ENCODE assay signal across 14 mouse cellular contexts in the genomic region with DNA sequence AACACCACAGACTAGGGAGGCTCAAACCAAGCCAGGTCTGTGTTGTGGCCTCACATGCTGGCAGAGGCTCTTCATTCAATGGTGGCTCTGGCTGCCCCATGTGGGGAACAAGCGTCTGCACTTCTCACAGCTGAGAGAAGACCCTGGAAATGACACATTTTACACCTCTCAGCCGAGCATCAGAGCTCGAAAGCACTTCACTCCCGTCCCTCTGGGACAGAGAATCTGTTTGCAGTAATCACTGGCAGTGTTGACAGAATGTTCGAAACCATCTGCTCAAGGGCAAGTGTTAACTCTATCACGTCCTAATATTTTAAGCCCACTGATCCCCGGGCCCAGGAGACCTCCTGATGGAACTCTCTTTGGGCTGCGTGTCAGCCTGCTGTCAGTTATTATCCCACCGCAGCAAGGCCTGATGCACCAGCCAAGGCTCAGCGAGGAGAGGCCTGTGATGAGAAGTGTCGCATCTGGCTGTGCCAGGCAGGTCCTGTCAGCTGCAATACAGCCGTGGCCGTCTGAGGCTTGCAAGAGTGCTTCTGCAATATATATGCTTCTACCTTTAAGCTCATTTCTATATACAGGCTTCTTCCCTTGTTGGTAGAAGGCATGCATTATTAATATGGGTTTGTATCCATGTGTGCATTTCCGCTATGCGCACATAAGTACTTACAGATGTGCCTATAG.
DNase-seq lines count a peak whose midpoint lies in the region; ATAC-seq lines count a peak whose summit lies in the region.
"Had no signal": no experiment of that assay in that cellular context is flagged by ENCODE, and none has a peak within 500 bp of the region (broad histone marks: within the 10 kb centered on the region; RNA-seq: fewer than 3 reads in every experiment).

No protein-coding gene starts in this region.

- DNase-seq in forebrain, embryonic 11.5 days (ENCODE audit: low spot score), result peak; percentile 54
- DNase-seq in forebrain, embryonic 10.5 days (ENCODE audit: extremely low spot score, low spot score), result no peak
- DNase-seq in hindbrain, embryonic 10.5 days (ENCODE audit: low spot score), result peak; percentile 47
- DNase-seq in mesoderm, embryonic 11.5 days (ENCODE audit: low read depth, low spot score), result peak; percentile 47
- DNase-seq in retina, embryonic 14.5 days (ENCODE audit: low spot score), result peak; percentile 72
- DNase-seq in gastrocnemius, postnatal 36 days, result no peak
- DNase-seq in adrenal gland, postnatal 36 days, result no peak
- DNase-seq: kidney, adult 11 months; spleen, adult 18-20 months had no signal

- H3K4me3 ChIP-seq in forebrain, embryonic 11.5 days (ENCODE audit: low read depth, low read length), result no peak overlapping the region
- H3K4me3 ChIP-seq in forebrain, embryonic 10.5 days, result no peak overlapping the region
- H3K4me3 ChIP-seq in hindbrain, embryonic 10.5 days, result no peak overlapping the region
- no peak overlapping the region for H3K4me3 ChIP-seq in kidney, embryonic 15.5 days (replicated peaks)
- H3K4me3 ChIP-seq: heart, embryonic 12.5 days; layer of hippocampus, adult 2 months; lung, embryonic 15.5 days had no signal

- ATAC-seq in forebrain, embryonic 11.5 days (replicated peaks; ENCODE audit: low FRiP score), result peak; percentile 56; the same call in 1 of the 2 replicates
- ATAC-seq in kidney, embryonic 15.5 days (replicated peaks; ENCODE audit: low FRiP score), result no peak
- ATAC-seq: activated CD4-positive, CD25-positive, alpha-beta regulatory T cell, adult 4 months had no signal

- H3K36me3 ChIP-seq in forebrain, embryonic 11.5 days (ENCODE audit: control insufficient read depth, insufficient read depth, low read length), result no peaks in the 10 kb centered on the region
- no peaks in the 10 kb centered on the region for H3K36me3 ChIP-seq in forebrain, embryonic 10.5 days (replicated peaks)
- no peaks in the 10 kb centered on the region for H3K36me3 ChIP-seq in hindbrain, embryonic 10.5 days
- no peaks in the 10 kb centered on the region for H3K36me3 ChIP-seq in kidney, embryonic 15.5 days
- H3K36me3 ChIP-seq: heart, embryonic 12.5 days; lung, embryonic 15.5 days had no signal

- no peaks in the 10 kb centered on the region for H3K4me1 ChIP-seq in forebrain, embryonic 11.5 days (replicated peaks; ENCODE audit: control insufficient read depth, insufficient read depth, low read length)
- H3K4me1 ChIP-seq in forebrain, embryonic 10.5 days, result peaks cover 21% of the 10 kb centered on the region
- H3K4me1 ChIP-seq in hindbrain, embryonic 10.5 days (replicated peaks), result peaks cover 30% of the 10 kb centered on the region
- H3K4me1 ChIP-seq in kidney, embryonic 15.5 days, result no peaks in the 10 kb centered on the region
- H3K4me1 ChIP-seq: lung, embryonic 15.5 days had no signal

- 67% methylated on average over 15 of the region's 15 CpGs for WGBS in forebrain, embryonic 11.5 days
- WGBS in forebrain, embryonic 10.5 days, result 75% methylated on average over 15 of the region's 15 CpGs
- WGBS in hindbrain, embryonic 10.5 days, result 49% methylated on average over 15 of the region's 15 CpGs
- WGBS in kidney, embryonic 15.5 days, result 23% methylated on average over 15 of the region's 15 CpGs

- intact Hi-C loops in gastrocnemius, postnatal 36 days (cut with DNase I), result no loop called here

- H3K4me2 ChIP-seq in forebrain, embryonic 11.5 days (ENCODE audit: low read depth, low read length, severe bottlenecking), result no peak overlapping the region
- H3K4me2 ChIP-seq in kidney, embryonic 15.5 days, result no peak overlapping the region
- H3K4me2 ChIP-seq: heart, embryonic 12.5 days; lung, embryonic 15.5 days had no signal

- H3K9me3 ChIP-seq in forebrain, embryonic 11.5 days (ENCODE audit: control insufficient read depth, low read length), result no peaks in the 10 kb centered on the region
- H3K9me3 ChIP-seq in forebrain, embryonic 10.5 days, result no peaks in the 10 kb centered on the region
- H3K9me3 ChIP-seq in hindbrain, embryonic 10.5 days, result no peaks in the 10 kb centered on the region
- no peaks in the 10 kb centered on the region for H3K9me3 ChIP-seq in kidney, embryonic 15.5 days (replicated peaks)
- H3K9me3 ChIP-seq: heart, embryonic 12.5 days; lung, embryonic 15.5 days had no signal

- H3K9ac ChIP-seq in forebrain, embryonic 11.5 days (ENCODE audit: low read length), result no peak overlapping the region
- H3K9ac ChIP-seq in kidney, embryonic 15.5 days, result no peak overlapping the region
- H3K9ac ChIP-seq: heart, embryonic 12.5 days; lung, embryonic 15.5 days had no signal

- H3K27me3 ChIP-seq in forebrain, embryonic 11.5 days (ENCODE audit: control insufficient read depth, insufficient read depth, low read length), result no peaks in the 10 kb centered on the region
- peaks cover 8% of the 10 kb centered on the region for H3K27me3 ChIP-seq in forebrain, embryonic 10.5 days (ENCODE audit: poor library complexity, severe bottlenecking)
- H3K27me3 ChIP-seq in hindbrain, embryonic 10.5 days (ENCODE audit: insufficient read depth, poor library complexity, severe bottlenecking), result no peaks in the 10 kb centered on the region
- H3K27me3 ChIP-seq in kidney, embryonic 15.5 days, result peaks cover 44% of the 10 kb centered on the region
- H3K27me3 ChIP-seq: lung, embryonic 15.5 days had no signal

- H3K27ac ChIP-seq in forebrain, embryonic 11.5 days (ENCODE audit: low read depth, low read length), result no peak overlapping the region
- no peak overlapping the region for H3K27ac ChIP-seq in forebrain, embryonic 10.5 days
- H3K27ac ChIP-seq in hindbrain, embryonic 10.5 days, result no peak overlapping the region
- no peak overlapping the region for H3K27ac ChIP-seq in kidney, embryonic 15.5 days
- H3K27ac ChIP-seq: layer of hippocampus, adult 2 months; lung, embryonic 15.5 days had no signal

Comparison
In these comparisons a context has a peak if more than half of its experiments do, and no peak if none do; other contexts are left out.
1. DNase-seq: peak in forebrain, embryonic 11.5 days (single experiment), hindbrain, embryonic 10.5 days (single experiment), mesoderm, embryonic 11.5 days (single experiment) and retina, embryonic 14.5 days (single experiment); none in forebrain, embryonic 10.5 days (single experiment), gastrocnemius, postnatal 36 days (0 of 2) and adrenal gland, postnatal 36 days (0 of 2).